Mouse (Mus musculus): Measurements from ENCODE around the gene Olfr374. TPM values are rescaled to one million over a fixed set of nuclear protein-coding genes. Genes with fewer than 3 reads are reported as not detected.
"Not testable (repeated sequence)": the region's sequence is repeated elsewhere in the genome, so short reads cannot be mapped to it uniquely, and the experiment has no call there.

Gene Olfr374
- total RNA-seq (2014; fragmentation: Nextera tagmentation) (not detected in 2 replicates), total RNA-seq (2017) (0.12 and 0.22 TPM in 2 replicates), polyA plus RNA-seq (2012) (not detected in 2 replicates)

GRCm38 (mm10) chr8:72106740-72107139 lies at the start of gene Olfr374:
TSS of gene Olfr374 (plus strand) at chr8:72107040.
- TF ChIP-seq CTCF (IDR thresholded peaks at IDR 0.05; ENCODE audit: low read depth, low read length) (no peak), POLR2AphosphoS5 (IDR thresholded peaks at IDR 0.05; ENCODE audit: insufficient replicate concordance, low read depth, low read length) (no peak), TAL1 (conservative IDR thresholded peaks at IDR 0.05; ENCODE audit: low read depth, low read length) (no peak), GATA1 (IDR thresholded peaks at IDR 0.05; ENCODE audit: borderline replicate concordance, low read length) (no peak), GATA2 (IDR thresholded peaks at IDR 0.05; ENCODE audit: borderline replicate concordance, low read depth, low read length) (no peak)

GRCm38 (mm10) chr8:72057643-72058042 lies 49.2 kb upstream of the Olfr374 start:
- H3K4me1 ChIP-seq (ENCODE audit: insufficient read depth, low read depth, low read length); ATAC-seq (ENCODE audit: extremely low read depth, insufficient number of reproducible peaks, low FRiP score, poor library complexity, severe bottlenecking); H3K36me3 ChIP-seq (replicated peaks); DNase-seq (ENCODE audit: low spot score); H3K4me3 ChIP-seq (ENCODE audit: low read depth, low read length); H3K27me3 ChIP-seq (ENCODE audit: insufficient read depth, low read length); H3K9me3 ChIP-seq (replicated peaks): not testable (repeated sequence)

More at GRCm38 (mm10) chr8:72106740-72107139, at the start of gene Olfr374:
- Histone ChIP-seq H3K36me3 (replicated peaks) (no peaks in the 10 kb centered on the region), H3K9me3 (replicated peaks) (no peaks in the 10 kb centered on the region), H3K27me3 (ENCODE audit: insufficient read depth, low read length) (peaks cover 15% of the 10 kb centered on the region), H3K4me3 (ENCODE audit: low read depth, low read length) (no peak within 1 kb of the TSS), H3K4me1 (ENCODE audit: insufficient read depth, low read depth, low read length) (peaks cover 7% of the 10 kb centered on the region)
- no peak for ATAC-seq (ENCODE audit: extremely low read depth, insufficient number of reproducible peaks, low FRiP score, poor library complexity, severe bottlenecking)
- no peak for DNase-seq (ENCODE audit: low spot score)

GRCm38 (mm10) chr8:72066819-72067399 lies 39.9 kb upstream of the Olfr374 start:
- H3K4me3 ChIP-seq (ENCODE audit: low read depth, low read length); DNase-seq (ENCODE audit: low spot score); H3K9me3 ChIP-seq (replicated peaks); ATAC-seq (ENCODE audit: extremely low read depth, insufficient number of reproducible peaks, low FRiP score, poor library complexity, severe bottlenecking); H3K36me3 ChIP-seq (replicated peaks); H3K4me1 ChIP-seq (ENCODE audit: insufficient read depth, low read depth, low read length); H3K27me3 ChIP-seq (ENCODE audit: insufficient read depth, low read length): not testable (repeated sequence)

GRCm38 (mm10) chr8:72082877-72083276 lies 24.0 kb upstream of the Olfr374 start, which contains the start of gene Olfr373:
TSS of gene Olfr373 (plus strand) at chr8:72083177.
- H3K36me3 ChIP-seq (replicated peaks); H3K4me3 ChIP-seq (ENCODE audit: low read depth, low read length); ATAC-seq (ENCODE audit: extremely low read depth, insufficient number of reproducible peaks, low FRiP score, poor library complexity, severe bottlenecking); H3K27me3 ChIP-seq (ENCODE audit: insufficient read depth, low read length); DNase-seq (ENCODE audit: low spot score); H3K4me1 ChIP-seq (ENCODE audit: insufficient read depth, low read depth, low read length); H3K9me3 ChIP-seq (replicated peaks): not testable (repeated sequence)

- Histone ChIP-seq H3K4me1 (ENCODE audit: insufficient read depth, low read depth, low read length) (no peaks in the 10 kb centered on the region), H3K27me3 (ENCODE audit: insufficient read depth, low read length) (no peaks in the 10 kb centered on the region), H3K36me3 (replicated peaks) (no peaks in the 10 kb centered on the region), H3K9me3 (replicated peaks) (no peaks in the 10 kb centered on the region), H3K4me3 (ENCODE audit: low read depth, low read length) (no peak overlapping the region)
- ATAC-seq (ENCODE audit: extremely low read depth, insufficient number of reproducible peaks, low FRiP score, poor library complexity, severe bottlenecking), result no peak
- no peak for DNase-seq (ENCODE audit: low spot score)
- TF ChIP-seq TAL1 (conservative IDR thresholded peaks at IDR 0.05; ENCODE audit: low read depth, low read length), result no peak
- TF ChIP-seq GATA2 (IDR thresholded peaks at IDR 0.05; ENCODE audit: borderline replicate concordance, low read depth, low read length), result no peak
- TF ChIP-seq CTCF (IDR thresholded peaks at IDR 0.05; ENCODE audit: low read depth, low read length), result no peak
- TF ChIP-seq POLR2AphosphoS5 (IDR thresholded peaks at IDR 0.05; ENCODE audit: insufficient replicate concordance, low read depth, low read length), result no peak
- TF ChIP-seq GATA1 (IDR thresholded peaks at IDR 0.05; ENCODE audit: borderline replicate concordance, low read length), result no peak
These were observed 22.1 kb upstream of the Olfr374 start for GRCm38 (mm10) chr8:72084744-72085143.

- DNase-seq (ENCODE audit: low spot score); H3K4me1 ChIP-seq (ENCODE audit: insufficient read depth, low read depth, low read length); H3K36me3 ChIP-seq (replicated peaks); H3K9me3 ChIP-seq (replicated peaks); H3K27me3 ChIP-seq (ENCODE audit: insufficient read depth, low read length); ATAC-seq (ENCODE audit: extremely low read depth, insufficient number of reproducible peaks, low FRiP score, poor library complexity, severe bottlenecking); H3K4me3 ChIP-seq (ENCODE audit: low read depth, low read length): not testable (repeated sequence)
These were observed 19.2 kb upstream of the Olfr374 start for GRCm38 (mm10) chr8:72087611-72088010.

GRCm38 (mm10) chr8:72096721-72097120 lies 10.1 kb upstream of the Olfr374 start:
- H3K9me3 ChIP-seq (replicated peaks); H3K4me1 ChIP-seq (ENCODE audit: insufficient read depth, low read depth, low read length); H3K4me3 ChIP-seq (ENCODE audit: low read depth, low read length); ATAC-seq (ENCODE audit: extremely low read depth, insufficient number of reproducible peaks, low FRiP score, poor library complexity, severe bottlenecking); DNase-seq (ENCODE audit: low spot score); H3K27me3 ChIP-seq (ENCODE audit: insufficient read depth, low read length); H3K36me3 ChIP-seq (replicated peaks): not testable (repeated sequence)

GRCm38 (mm10) chr8:72099377-72100103 lies 7.3 kb upstream of the Olfr374 start:
- not testable (repeated sequence) for H3K4me3 ChIP-seq (ENCODE audit: low read depth, low read length); H3K9me3 ChIP-seq (replicated peaks); H3K27me3 ChIP-seq (ENCODE audit: insufficient read depth, low read length); DNase-seq (ENCODE audit: low spot score); ATAC-seq (ENCODE audit: extremely low read depth, insufficient number of reproducible peaks, low FRiP score, poor library complexity, severe bottlenecking); H3K4me1 ChIP-seq (ENCODE audit: insufficient read depth, low read depth, low read length); H3K36me3 ChIP-seq (replicated peaks)

Data from G1E (cell line).